Mouse (Mus musculus) spleen, adult 18-20 months (tissue): ENCODE measurements around the gene Suclg1.

ENCODE experiments used
- DNase-seq, 2 experiments: peaks; one replicate each; pipeline ENCODE4 v3.0.0; 2022; ENCODE audit warnings: mixed read lengths in 2 of 2

The Suclg1 gene

DNA sequence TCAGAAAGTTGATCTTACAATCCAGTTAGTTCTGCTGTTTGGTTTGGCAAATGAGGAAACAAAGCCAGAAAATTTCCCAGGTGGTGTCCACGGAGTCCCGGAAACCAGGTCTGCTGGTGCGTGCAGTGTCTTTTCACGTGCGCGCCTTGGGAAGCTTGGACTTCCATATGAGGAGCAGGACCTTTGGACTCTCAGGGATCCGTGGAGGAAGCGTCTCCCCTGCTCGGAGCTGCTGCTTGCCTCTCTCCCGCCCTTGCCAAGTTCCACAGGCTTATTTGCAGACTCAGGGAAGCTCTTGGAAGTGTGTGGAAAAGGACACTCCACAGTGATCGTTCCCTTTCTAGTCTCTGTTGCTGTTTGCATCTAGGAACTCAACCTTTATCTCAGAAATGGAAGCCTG is 3.2 kb downstream of the Suclg1 start:
- DNase-seq, result no peak

DNA sequence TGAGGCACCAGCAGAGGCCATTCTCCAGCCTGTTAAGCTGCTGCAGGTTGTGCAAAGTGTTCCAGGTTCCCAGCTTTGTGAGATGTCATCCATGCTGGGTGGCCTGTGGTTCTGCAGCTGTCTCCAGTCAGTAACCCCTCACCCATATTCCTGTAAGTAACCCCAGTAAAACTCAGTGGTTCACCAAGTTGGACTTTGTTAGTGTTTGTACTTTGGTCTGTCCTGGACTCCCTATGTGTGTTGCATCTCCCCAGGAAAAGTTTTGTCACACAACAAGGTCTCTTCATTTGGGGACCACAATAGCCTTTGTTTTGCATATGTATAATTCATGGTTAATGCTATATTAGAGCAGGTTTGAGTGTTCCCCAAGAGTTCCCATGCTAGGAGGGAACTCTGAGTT is 4.2 kb downstream of the Suclg1 start:
- DNase-seq, result no peak

DNA sequence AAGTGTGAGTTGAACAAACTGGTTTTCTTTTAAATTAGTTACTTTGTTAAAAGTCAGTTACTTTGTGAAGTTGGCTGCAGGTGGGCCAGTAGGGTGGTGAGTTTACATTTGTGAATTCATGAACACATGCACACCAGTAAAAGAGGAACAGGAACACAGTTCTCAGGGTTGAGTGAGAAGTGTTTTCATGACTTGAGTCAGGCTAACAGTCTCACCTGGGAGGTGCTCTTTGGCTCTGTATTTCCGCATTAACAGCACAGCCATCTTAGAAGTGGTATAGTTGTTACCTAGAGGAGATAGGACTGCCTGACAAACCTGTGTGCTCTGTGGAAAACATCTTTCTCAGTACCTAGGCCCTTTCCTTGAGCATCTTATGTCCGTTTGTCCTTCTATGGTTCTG is 4.8 kb downstream of the Suclg1 start:
- DNase-seq, result no peak

DNA sequence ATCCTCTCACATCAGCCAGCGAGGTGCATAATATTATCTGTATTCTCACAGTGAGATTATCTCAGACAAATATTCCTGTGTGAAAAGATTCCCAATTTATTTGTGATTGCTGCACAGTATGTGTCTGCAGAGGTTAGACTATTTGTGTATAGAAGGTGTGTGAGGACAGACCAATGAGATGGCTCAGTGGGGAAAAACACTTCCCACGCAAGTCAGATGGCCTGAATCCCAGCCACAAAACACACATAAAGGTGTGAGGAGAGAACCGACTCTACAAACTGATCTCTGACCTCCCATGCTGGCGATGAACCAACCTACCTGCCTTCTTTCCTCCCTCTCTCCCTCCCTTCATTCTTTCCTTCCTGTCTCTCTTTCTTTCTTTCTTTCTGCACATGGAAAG is 5.4 kb downstream of the Suclg1 start:
- DNase-seq, result no peak

DNA sequence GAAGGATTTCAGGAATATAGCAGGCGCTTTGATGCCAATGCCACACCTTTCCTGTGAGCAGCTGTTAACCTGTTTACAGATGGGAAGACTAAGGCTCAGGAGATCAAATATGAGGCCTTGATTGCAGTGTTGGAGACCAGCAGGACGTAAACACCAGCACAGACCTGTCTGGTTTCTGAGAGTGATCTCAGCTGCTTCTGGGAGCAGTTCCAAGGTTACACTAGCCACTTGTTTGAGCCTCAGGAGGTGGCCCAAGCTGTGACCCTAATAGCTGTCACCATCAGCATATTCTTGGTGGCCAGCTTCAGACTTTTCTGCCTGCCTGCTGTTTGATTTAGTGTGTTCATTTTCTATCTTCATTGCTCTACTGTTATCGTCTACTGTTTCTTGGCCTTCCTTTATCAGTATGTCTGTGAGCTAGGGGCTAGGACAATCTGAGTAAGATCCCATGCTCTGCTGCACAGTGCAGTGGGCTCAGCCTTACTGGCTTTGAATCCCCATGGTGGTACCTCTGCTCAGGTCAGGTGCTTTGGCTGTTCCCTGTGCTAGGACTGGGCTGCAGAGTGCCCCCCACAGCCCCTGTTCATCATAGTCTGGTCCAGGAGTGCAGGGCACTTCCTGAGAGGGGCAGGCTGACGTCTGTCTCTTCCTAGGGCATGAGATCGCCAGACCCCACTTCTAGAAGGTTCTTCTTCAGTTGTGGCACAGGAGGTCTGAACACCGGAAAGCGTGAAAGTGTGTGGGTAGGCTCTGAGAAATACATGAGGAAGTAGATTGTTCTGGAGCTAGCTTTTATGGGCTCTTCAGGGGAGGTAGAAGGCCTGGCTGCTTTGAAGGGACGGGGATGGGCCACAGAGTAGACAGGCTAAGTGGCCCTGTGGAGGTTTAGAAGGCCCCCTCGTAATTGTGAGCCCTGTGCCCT is 6.4 kb downstream of the Suclg1 start:
- peak in 1 of 2 experiments; percentile 17 for DNase-seq

DNA sequence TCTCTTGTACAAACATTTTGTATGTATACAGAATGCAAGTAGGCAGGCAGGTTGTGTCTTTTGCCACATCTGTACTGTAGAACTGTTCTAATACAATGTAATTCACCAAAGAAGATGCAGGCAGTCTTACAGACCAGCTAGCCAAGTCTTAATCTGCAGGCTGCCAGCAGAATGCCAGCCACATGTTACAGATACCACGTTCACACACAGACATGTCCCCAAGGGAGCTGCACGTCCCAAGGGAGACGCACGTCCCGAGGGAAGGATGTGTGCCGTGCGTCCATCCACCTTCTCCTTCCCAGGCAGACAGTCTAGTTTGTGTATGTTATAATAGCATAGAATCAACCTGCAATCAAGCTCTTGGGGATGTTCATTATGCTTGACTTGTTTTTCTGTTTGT is 8.9 kb downstream of the Suclg1 start:
- no peak for DNase-seq

DNA sequence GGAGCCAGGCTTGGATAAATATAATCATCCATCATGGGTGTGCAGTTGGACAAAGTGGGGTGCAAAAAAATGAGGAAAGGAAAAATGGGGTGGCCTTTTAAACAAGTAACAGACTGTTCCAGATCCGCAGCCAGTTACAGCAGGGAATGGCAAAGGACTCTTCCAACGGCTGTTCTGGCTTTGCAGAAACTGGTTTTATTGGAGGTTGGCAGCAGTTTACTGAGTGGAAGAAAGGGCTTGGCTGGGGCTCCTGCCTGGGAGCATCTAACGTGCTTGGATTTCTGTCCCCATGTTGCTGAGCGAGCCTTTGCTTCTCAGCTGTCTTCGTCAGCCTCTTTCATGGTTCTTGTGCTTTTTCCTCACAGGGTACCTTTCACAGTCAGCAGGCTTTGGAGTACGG is 11.9 kb downstream of the Suclg1 start:
- no peak for DNase-seq

DNA sequence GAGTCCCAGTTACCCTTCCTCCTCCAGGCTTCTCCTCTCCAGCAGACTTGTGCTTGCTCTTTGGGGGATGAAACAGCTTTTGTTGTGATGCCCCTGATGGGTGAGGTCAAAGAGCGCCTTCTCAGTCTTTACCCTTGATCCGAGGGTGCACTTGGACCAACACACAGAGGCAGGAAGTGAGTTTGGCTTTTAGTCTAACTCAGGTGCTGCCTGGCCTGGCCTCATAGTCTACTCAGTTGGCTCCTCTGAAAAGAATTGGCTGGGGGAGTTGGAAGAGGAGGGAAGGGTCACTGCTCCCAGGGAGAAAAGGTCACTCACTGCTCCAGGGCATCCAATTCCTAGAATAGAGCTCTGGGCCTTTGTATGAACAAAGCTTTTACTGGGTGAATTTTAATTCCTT is 16.6 kb downstream of the Suclg1 start:
- no peak for DNase-seq

DNA sequence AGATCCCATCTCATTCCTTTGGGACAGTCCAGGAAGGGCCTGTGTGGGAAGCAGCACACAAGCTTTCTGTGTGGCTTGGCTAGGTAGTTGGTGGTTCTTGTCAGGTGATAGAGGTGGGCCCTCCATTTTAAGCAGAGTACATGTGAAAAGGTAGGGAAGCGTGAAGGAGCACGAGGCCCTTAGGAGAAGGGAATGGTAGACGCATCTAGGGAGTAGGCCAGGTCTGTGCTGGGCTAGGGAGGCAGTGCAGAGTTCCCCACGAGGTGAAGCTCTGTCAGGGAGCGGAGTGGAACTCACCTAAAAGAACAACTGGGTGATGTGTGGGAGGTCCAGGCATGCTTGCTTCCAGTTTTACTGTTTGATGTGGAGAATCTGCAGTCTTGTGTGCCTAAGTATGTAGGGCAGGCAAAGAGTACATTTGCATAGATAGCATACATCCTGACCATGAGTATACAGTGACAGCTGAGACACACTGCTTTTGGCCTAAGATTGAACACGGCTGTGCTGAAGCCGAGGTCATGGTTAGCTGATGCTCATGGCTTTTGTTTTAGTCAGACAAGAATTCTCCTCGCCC is 19.6 kb downstream of the Suclg1 start:
- DNase-seq, result no peak

DNA sequence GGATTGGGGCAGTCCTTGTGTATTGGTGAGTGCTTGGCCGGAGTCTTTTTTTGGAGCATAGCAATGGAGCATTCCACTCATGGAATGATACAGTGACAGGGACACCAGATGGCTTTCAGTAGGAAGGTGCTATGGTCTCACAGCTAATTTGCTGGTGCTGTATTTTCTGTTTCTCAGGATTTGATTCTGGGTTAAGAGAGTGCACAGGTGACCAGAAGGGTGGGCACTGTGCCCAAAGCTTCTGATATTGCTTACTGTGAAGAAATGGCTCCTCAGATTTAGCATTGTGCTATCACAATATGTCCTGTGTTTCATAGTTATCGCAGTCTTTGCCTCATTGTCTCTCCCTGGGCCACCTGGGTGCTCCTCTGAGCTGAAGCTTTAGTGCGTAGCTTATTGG is 21.2 kb downstream of the Suclg1 start:
- no peak for DNase-seq

DNA sequence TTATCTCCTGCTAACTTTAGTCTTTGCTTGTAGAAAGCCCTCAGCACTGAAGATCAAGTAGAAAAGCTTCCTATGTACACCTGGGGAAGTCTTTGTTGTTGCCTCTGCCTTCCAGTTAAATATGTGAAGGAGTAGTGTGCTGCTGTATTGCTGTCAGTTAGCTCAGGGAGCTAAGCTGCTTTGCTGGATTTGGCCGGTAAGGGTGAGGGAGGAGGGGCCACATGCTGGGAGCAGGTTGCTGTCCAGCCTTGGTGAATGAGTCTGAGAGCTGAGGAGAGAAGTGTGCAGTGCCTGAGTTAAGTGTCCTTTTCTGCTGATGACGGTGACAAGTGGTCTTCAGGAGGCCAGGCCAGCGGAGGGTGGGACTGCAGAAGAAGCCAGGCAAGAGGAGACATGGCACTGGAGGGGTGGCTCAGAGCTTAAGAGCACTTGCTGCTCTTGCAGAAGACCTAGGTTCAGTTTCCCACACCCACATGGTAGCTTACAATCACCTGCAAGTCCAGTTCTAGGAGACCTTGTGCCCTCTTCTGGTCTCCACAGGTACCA is 23.4 kb downstream of the Suclg1 start:
- DNase-seq, result no peak

DNA sequence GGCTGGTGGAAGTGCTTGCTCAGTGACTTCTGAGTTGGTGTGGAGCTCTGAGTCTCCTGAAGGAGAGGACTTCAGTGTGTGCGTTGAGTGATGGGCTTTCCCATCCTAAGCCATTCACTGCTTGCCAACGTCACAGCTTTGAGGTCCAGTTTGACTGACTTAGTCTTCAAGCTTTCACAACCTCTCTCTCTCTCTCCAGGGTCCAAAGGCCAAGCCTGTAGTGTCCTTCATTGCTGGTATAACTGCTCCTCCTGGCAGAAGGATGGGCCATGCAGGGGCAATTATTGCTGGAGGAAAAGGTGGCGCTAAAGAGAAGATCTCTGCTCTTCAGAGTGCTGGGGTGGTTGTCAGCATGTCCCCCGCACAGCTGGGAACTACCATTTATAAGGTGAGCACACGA is 26.8 kb downstream of the Suclg1 start:
- DNase-seq, result no peak

DNA sequence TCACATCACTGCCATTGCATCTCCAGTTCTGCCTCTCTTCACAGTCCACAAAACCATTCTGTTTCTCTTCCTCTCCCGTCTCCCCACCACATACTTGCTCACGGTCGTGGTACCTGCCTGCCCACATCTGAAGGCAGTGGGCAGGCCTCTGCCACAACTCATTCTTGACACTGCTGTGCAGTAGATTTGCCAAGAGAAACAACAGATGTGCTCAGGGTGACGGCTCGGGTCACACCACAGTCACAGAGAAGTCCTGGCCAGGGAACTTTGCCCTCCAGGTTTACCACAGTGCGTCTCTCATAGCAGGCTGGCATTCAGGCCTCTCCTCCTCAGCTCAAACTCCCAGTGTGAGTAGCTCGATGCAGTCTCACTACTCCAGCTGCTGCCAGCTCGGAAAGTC is 31.5 kb downstream of the Suclg1 start:
- no peak for DNase-seq

DNA sequence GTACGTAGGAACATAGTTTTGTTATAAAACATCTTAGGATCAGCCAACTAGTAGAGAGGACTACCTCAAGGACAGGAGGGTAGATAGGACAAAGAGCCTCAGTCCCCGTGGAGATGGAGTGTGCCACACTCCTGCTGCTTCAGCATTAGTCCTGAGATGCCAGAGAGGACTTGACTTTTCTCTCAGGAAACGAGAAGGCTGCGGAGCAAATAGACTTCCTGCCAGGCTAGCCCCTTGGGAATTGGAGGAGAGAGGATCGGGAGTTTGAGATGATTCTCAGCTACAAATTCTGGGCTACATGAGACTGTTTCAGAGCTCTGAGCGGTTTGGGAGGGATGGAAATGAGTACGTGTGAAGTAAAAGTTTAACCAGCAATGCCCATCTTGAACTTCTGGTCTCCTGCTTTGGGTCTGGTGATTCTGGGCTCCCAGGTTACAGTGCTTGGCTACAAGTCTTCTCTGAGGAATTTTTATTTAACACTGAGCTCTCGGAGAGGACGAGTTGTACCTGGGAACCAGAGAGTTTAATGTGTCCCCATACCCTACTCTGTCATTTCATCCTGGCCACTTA is 32.4 kb downstream of the Suclg1 start:
- no peak for DNase-seq

DNA sequence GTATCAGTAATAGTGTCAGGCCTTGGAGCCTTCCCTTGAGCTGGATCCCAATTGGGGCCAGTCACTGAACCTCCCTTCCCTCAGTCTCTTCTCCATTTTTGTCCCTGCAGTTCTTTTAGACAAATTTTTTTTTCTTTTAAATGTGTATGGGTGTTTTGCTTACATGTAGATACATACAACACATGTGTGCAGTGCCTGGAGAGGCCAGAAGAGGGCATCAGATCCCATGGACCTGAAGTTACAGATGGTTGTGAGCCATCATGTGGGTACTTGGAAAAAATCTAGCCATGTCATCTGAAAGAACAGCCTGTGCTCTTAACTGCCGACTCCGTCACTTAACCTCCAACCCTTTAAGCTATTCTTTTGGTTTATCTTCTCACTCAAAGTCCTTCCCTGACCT is 38.1 kb downstream of the Suclg1 start:
- no peak for DNase-seq

DNA sequence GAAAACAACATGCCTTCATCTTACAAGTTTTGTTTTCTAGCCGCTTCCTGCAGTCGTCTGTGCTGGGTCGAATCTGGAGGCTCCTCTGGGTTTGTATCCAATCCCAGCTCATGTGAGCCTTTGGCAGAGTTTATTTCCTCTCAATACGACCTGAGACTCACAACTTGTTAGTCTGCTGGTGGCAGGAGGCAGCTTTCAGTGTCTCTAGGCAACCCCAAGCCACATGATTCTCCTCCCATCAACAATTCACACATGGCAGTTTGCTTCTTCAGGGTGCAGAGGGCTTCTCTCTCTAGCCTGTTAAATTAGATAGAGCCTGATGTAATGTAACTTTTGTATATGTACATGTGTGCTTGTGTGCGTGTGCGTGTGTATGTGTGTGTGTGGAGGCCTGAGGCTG is 58.7 kb downstream of the Suclg1 start:
- DNase-seq, result no peak

DNA sequence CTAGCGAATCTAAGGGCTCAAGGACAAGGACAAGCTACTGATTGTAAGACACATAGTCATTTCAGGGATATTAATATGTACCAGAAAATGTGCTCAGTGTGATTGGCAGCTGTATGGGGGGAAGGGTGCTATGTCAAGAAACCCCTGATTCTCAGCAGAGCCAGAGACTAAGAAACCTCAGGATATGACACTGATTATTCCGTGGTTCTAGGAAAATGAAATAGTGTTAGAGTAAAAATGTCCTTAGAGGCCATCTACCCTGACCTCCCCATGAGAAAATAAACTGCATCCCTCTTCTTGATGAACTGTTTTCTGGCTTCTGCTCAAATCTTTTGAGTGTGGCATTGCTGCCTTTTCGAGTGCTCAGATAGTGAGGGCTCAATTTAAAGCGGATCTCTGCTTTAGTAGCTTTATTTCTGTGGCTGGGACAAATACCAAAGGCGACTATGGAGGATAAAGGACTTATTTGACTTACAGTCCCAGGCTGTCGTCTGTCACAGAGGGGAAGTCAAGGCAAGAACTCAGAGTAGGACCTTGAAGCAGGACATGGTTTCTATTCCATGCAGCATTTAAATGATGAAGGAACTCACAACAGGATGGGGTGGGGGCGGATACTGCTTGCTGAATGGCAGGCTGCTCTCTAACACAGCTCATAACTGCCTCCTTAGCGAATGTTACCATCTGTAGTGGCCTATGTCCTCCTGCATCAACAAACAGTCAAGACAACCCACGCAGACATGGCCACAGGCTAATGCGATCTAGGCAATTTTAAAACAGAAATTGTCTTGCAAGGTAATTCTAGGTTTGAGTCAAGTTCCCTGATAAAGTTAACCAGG is 60.7 kb downstream of the Suclg1 start:
- no peak for DNase-seq

DNA sequence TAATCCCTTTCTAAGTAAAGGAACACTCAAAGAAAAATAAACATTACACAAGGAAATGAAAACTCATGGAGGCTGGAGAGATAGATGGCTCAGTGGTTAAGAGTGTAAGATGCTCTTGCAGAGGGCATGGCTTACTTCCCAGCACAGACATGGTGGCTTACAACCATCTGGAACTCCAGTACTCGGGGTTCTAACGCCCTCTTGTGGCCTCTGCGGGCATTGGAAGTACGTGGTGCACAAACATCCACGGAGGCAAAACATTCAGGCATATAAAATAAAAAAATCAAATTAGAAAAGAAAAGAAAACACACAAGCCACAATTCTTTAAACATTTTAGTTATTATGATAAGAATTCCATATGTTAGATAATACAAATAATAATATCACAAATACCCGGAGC is 63.2 kb downstream of the Suclg1 start:
- DNase-seq, result no peak

DNA sequence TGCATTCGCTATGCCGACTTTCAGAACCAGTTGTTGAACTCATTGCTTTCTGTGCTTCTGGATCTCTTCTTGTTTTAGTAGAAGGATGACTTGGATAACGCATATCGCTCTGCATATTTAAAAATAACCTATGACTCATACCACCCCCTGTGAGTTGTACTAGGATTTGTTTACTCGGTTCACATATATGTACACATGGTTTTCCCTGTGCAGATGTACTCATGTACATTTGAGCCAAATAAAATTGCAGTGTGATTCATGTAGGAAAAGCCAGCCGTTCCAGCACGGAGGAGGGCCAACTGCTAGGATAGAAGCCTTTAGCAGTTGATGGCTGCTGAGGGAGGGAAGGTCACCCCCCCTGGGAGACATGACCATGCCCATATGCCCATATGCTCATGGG is 63.6 kb downstream of the Suclg1 start:
- no peak for DNase-seq

DNA sequence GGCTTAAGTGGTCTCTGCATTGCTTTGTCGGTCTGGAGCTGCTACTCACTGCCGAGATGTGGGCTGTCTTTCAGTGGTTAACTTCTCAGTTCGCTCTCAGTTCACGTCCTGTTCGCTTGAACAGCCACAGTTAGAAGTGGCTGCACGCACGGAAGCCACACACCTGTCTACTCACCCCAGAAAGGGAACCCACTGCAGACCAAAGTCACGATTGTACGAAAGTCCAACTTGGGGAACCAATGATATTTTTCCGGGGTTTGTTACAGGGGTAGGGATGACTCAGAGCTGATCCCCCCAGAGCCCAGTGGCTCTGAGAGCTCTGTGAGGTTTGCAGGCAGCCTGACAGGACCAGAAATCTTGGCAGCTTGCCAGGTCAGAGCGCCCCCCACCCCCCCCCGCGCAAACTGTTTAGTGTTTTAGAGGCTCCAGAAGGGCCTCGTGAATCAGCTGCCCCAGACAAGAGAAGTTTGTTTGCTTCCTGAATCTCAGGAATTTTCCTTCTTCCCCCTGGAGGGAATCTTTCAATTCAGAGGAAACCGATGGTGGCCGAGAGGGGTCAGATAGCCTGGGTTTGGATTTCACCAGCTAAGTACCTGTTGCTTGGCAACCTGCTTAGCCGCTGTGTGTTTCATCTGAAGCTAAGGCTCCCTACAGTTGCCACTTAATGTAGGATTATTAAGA is 66.9 kb downstream of the Suclg1 start:
- DNase-seq, result peak in 1 of 2 experiments; percentile 1

DNA sequence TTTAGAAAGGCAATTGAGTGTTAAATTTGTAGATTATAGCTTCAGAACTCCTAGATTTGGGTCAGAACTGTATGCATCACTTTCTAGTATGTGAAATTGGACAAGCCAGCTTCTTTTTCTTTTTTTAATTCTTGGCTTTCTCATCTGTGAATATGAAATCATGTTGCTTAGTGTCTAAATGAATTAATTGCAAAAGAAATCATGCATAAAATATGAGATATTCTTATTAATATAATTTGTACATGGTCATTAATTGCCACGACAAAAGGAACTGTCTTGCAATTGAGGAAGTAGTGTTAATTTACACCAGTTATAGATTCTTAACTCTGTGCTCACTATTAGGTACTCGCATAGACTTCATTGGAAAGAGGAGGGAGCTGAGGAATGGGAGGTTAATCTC is 74.1 kb downstream of the Suclg1 start:
- no peak for DNase-seq
